Mouse (Mus musculus): ENCODE data around the gene B2m. TPM values are rescaled to one million over a fixed set of nuclear protein-coding genes. Genes with fewer than 3 reads are reported as not detected.

The B2m gene
- polyA plus RNA-seq, 1 experiment, result 19.6 TPM

DNA sequence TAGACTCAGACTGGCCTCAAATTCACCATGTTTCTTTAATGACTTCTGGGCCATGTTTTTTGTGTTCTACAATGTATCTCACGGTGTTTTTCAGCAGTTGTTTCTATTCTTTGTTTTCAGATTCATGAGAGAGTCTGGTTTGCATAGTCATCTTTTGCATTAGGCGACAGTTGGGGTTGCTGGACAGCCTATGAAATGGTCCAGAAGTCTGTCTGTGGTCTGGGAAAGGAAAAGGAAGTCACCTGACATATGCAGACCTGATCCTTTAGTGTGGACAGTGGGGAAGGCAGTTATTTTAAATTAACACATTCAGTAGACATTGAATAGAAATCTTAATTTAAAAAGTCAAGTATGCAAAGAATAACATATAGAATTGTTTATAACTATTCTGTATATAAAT is 15.0 kb downstream of the B2m start:
- no peak for TF ChIP-seq GATA1 (IDR thresholded peaks at IDR 0.05; ENCODE audit: low read length)

DNA sequence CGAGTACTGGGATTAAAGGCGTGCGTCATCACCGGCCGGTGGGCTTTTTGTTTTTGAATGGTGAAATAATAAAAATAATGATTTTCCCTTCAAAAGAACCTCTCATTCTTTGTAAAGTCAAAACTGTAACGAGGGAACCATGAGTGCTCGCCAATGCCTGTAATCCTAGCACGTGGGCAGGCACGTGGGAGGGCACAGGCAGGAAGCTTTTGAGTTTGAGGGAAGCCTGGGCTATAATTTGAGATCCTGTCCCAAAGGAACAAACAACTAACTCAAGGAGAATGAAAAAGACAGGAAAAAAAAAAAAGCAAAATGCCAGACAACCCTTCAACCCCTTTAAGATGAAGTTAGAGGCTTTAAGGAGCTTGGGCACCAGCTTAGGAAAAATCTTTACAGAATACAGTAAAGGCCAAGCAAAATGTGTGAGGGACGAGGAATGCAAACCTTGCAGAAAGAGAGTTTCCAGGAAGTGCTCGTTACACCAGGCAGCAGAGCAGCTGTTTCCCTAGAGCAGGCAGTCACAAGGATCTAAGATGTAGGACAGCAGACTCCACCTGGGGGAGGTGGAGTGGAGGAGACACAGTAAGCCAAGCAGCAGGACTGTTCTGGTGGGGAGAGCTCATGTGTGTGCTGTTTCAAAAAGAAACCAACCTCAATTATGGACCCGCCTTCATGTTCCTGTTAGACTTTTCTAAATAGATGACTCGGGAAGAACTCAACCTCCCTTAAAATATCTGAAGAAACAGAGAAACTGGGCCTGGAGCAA is 16.1 kb downstream of the B2m start:
- TF ChIP-seq GATA1 (IDR thresholded peaks at IDR 0.05; ENCODE audit: low read length), result no peak

DNA sequence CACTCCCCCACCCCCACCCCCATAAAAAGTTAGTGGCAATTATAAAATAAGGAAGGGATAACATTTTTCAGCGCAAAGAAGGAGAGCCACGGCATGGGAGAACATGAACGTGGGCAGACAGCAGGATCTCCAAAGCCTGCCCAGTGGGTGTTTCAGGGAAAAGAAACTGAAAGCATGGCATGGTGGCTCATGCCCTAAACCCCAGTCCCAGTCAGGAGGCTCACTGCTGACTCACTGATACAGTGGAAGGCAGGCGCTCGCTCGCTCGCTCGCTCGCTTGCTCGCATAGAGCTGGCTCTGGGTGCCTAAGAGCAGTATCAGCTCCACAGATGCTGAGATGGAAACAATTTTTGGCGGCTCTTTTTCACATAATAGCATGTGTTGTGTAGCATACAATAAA is 16.8 kb downstream of the B2m start:
- TF ChIP-seq GATA1 (IDR thresholded peaks at IDR 0.05; ENCODE audit: low read length), result no peak

DNA sequence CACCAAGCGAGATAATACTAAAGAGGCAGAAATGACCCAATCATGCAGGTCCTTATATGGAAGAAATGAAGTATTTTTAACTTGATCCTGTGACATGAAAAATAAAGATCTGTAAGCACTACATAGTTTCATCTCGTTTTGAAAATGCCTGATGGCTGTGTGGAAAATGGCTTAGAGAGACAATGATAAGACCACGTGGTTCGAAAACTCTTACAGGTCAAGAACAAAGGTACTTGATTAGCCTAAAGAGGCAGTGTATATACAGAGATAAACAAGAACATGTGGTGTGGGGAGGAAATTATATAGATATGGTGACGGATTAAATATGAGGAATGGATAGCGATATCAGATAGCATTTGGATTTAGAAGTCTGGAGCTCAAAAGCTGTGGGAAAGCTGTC is 23.8 kb downstream of the B2m start:
- no peak for TF ChIP-seq GATA1 (IDR thresholded peaks at IDR 0.05; ENCODE audit: low read length)

DNA sequence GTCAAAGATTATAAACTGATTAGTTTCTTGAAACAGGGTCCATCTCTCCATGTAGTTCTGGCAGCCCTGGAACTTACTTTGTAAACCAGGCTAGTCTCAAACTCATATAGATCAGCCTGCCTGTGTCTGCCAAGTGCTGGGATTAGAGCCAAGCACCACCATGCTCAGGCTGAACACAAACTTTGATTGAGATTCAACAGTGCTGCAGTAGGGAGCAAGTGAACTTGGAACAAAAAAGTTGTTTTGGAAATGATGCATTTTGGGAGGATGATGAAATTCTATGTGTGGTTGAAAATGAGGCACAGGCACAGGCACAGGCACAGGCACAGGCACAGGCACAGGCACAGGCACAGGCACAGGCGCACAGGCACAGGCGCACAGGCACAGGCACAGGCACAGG is 24.7 kb downstream of the B2m start:
- no peak for TF ChIP-seq GATA1 (IDR thresholded peaks at IDR 0.05; ENCODE audit: low read length)

DNA sequence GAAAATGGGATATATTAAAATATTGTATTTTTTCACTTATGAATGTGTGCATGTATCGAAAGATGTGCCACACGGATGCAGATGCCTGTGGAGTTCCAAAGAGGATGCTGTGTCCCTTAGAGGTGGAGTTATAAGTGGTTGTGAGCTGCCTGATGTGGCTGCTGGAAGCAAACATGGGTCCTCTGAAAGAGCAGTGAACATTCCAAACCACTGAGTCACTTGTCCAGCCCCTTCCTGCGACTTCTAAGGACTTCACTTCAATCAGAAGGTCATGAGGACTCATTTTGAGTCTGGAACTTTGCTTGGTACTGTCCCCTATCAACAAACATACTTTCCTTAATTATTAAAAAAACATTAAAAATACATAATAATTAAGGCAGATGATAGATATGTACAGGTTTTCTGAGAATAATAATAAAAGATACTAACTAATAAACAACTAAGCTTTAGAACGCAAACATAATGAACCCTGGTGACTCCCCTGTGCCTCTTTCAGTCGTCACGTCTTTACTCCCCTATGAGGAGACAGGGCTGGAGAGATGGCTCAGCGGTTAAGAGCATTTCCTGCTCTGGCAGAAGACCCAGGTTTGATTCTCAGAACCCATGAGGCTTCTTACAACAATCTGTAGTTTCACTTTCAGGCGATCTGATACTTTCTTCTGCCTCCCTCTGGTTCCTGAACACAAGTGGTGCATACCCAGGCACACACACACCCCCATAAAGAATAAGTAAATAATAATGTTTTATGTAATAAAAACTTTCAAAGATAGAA is 32.8 kb downstream of the B2m start:
- TF ChIP-seq GATA1 (IDR thresholded peaks at IDR 0.05; ENCODE audit: low read length), result no peak

DNA sequence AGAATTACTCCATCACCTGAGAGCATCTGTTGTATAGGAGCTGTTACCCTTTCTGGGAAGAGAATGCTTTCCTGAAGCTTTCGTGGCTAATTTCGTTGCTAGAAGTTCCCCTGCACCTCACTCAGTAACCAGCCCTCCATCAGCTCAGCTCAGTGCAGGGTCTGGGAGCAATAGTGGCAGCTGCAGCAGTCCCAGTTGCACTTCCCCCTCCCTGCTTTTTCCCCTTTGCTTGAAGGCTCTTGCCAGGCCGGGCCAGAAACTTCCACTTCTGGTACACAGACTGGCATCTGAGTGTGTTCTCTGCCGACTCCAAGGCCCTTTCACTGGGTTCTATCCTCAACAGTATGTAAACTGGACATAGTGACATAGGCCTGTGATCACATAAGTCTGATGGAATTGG is 37.6 kb downstream of the B2m start:
- TF ChIP-seq GATA1 (IDR thresholded peaks at IDR 0.05; ENCODE audit: low read length), result no peak

- TF ChIP-seq GATA1 (IDR thresholded peaks at IDR 0.05; ENCODE audit: low read length), result no peak
These were observed 38.6 kb downstream of the B2m start, which contains the start of the genes Patl2 and Terb2 for GRCm38 (mm10) chr2:122186106-122186505. Gene Patl2, minus strand, starts transcription at chr2:122186189. Gene Terb2, plus strand, starts transcription at chr2:122186272.

GRCm38 (mm10) chr2:122186751-122187150 is 39.3 kb downstream of the B2m start:
- TF ChIP-seq GATA1 (IDR thresholded peaks at IDR 0.05; ENCODE audit: low read length), result no peak

GRCm38 (mm10) chr2:122191849-122192248 is 44.4 kb downstream of the B2m start:
- no peak for TF ChIP-seq GATA1 (IDR thresholded peaks at IDR 0.05; ENCODE audit: low read length)

DNA sequence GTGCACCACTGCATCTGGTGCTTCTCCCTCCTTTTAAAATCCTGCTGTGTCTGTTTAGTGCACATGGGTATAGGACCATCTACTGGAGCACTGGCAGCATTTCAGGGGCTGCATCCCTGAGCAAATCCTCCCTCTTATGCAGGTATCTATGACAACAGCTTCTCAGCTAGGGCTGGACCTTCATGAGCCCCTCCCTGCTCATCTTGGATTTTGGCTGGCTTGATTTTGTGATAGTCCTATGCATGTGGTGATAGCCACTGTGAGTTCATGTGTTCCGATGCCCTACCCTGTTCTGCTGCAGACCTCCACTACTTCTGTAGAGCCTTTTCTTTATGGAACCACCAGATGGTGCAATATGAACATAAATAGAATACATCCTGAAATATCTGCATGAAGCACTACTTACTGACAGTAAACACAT is 47.0 kb downstream of the B2m start:
- no peak for TF ChIP-seq GATA1 (IDR thresholded peaks at IDR 0.05; ENCODE audit: low read length)

DNA sequence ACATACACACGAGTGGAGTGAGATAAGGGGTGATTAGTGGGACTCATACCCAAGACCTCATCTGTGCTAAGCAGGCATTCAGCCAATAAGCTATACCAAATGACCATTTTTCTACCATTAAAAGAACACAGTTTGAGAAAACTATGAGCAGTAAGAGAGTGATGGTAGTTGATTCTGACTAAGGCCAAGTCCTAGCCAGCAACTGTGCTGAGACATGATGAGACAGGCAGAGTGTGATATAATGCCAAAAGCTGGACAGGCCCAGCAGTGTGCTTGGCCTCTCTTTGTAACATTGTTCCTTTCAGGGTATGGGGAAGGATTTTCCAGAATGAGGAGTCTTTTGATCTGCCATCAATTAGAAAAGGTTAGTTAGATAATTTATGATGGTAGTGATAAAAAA is 54.0 kb downstream of the B2m start:
- TF ChIP-seq GATA1 (IDR thresholded peaks at IDR 0.05; ENCODE audit: low read length), result no peak

Other genes with a start within 250 kb of the B2m start
- gene Ctdspl2, start 191.7 kb upstream of the B2m start, polyA plus RNA-seq (2012), result 2.8 and 3.8 TPM in 2 replicates
- 0.03 TPM in 1 of 2 replicates, not detected in the other for gene Mageb3, start 191.6 kb upstream of the B2m start, polyA plus RNA-seq (2012)
- 45.1 and 53.2 TPM in 2 replicates for gene Eif3j1, start 119.1 kb upstream of the B2m start, polyA plus RNA-seq (2012)
- 0.81 and 1.2 TPM in 2 replicates for gene Spg11, start 29.3 kb upstream of the B2m start, polyA plus RNA-seq (2012)
- not detected in 2 replicates for gene Trim69, start 13.0 kb downstream of the B2m start, polyA plus RNA-seq (2012)
- gene Patl2, start 38.5 kb downstream of the B2m start, polyA plus RNA-seq (2012), result 0.10 and 0.19 TPM in 2 replicates
- not detected in 2 replicates for gene Terb2, start 38.6 kb downstream of the B2m start, polyA plus RNA-seq (2012)
- 42.3 and 50.4 TPM in 2 replicates for gene Sord, start 87.1 kb downstream of the B2m start, polyA plus RNA-seq (2012)
- gene Duox2, start 150.8 kb downstream of the B2m start, polyA plus RNA-seq (2012), result not detected in 2 replicates
- not detected in 2 replicates for gene Duoxa2, start 151.2 kb downstream of the B2m start, polyA plus RNA-seq (2012)
- not detected in 2 replicates for gene Duoxa1, start 166.0 kb downstream of the B2m start, polyA plus RNA-seq (2012)
- not detected in 2 replicates for gene Duox1, start 168.0 kb downstream of the B2m start, polyA plus RNA-seq (2012)
- gene Shf, start 221.5 kb downstream of the B2m start, polyA plus RNA-seq (2012), result 2.8 and 3.8 TPM in 2 replicates

Measured in G1E-ER4 (cell line).